Mouse (Mus musculus) stomach, postnatal 0 days (tissue): ENCODE results near the gene Spz1. TPM values are rescaled to one million over a fixed set of nuclear protein-coding genes. Genes with fewer than 3 reads are reported as not detected.

Experiments used
- ATAC-seq: fragments of 200-750 bp; cut with Nextera tagmentation; 2 replicates; pipeline ENCODE4 v1.8.0; 2017; ENCODE audit not compliant: low FRiP score, low TSS enrichment
- DNase-seq: peaks from one replicate; pipeline ENCODE4 v3.0.0-alpha.2; 2016; ENCODE audit warnings: low spot score
- H3K27ac ChIP-seq: fragments of 300-500 bp; sonication (generic); replicated peaks from 2 replicates; pipeline ENCODE4 v1.5.1; 2014; ENCODE audit warnings: mild to moderate bottlenecking, control low read depth
- H3K27me3 ChIP-seq: fragments of 300-500 bp; sonication (generic); 2 replicates; pipeline ENCODE4 v1.6.1; 2014; ENCODE audit warnings: low read length; ENCODE audit not compliant: control insufficient read depth, insufficient read depth
- H3K36me3 ChIP-seq: fragments of 300-500 bp; sonication (generic); 2 replicates; pipeline ENCODE4 v1.6.1; 2014; ENCODE audit warnings: low read length, mixed read lengths; ENCODE audit not compliant: control insufficient read depth, insufficient read depth
- H3K4me1 ChIP-seq: fragments of 300-500 bp; sonication (generic); replicated peaks from 2 replicates; pipeline ENCODE4 v1.6.1; 2014; ENCODE audit warnings: antibody characterized with exemption; ENCODE audit not compliant: control insufficient read depth, insufficient read depth
- H3K4me2 ChIP-seq: fragments of 300-500 bp; sonication (generic); replicated peaks from 2 replicates; pipeline ENCODE4 v1.6.1; 2014; ENCODE audit warnings: low read depth, mild to moderate bottlenecking, control low read depth, moderate library complexity
- H3K4me3 ChIP-seq: fragments of 300-500 bp; sonication (generic); 2 replicates; pipeline ENCODE4 v1.5.1; 2014; ENCODE audit warnings: low read depth, low read length, control low read depth
- H3K9ac ChIP-seq: fragments of 300-500 bp; sonication (generic); 2 replicates; pipeline ENCODE4 v1.6.1; 2014; ENCODE audit warnings: mild to moderate bottlenecking, low read length, control low read depth, mixed read lengths
- H3K9me3 ChIP-seq: fragments of 300-500 bp; sonication (generic); 2 replicates; pipeline ENCODE4 v1.6.1; 2016; ENCODE audit warnings: low read length; ENCODE audit not compliant: control insufficient read depth
- CTCF ChIP-seq: IDR thresholded peaks from 2 replicates; pipeline ENCODE4 v1.5.1; 2016; ENCODE audit warnings: antibody characterized with exemption, low read depth, mild to moderate bottlenecking, moderate library complexity
- EP300 ChIP-seq: optimal IDR thresholded peaks from 2 replicates; pipeline ENCODE3; 2016; ENCODE audit warnings: antibody characterized with exemption
- WGBS: fragments of 180-500 bp; shearing (Covaris S2); extraction: QIAGEN DNeasy Blood & Tissue Kit; methylation state at CpG from one replicate; pipeline ENCODE4 v1.1.7; 2014; 5-methylcytosine and 5-hydroxymethylcytosine counted together
- polyA plus RNA-seq: library from polyadenylated mRNA; unstranded; fragments of >200 nt; fragmentation: Nextera tagmentation; extraction: Ambion mirVana; gene quantifications from 2 replicates; pipeline ENCODE4 v1.2.1, GENCODE M21; 2015

Spz1 gene
- polyA plus RNA-seq = not detected in 2 replicates

- no peak for ATAC-seq
- H3K27ac ChIP-seq = no peak within 1 kb of the TSS
- H3K9ac ChIP-seq = no peak within 1 kb of the TSS
- no peak for DNase-seq
- H3K4me1 ChIP-seq = no peaks in the 10 kb centered on the region
- no peaks in the 10 kb centered on the region for H3K9me3 ChIP-seq
- H3K4me3 ChIP-seq = no peak within 1 kb of the TSS
- no peak within 1 kb of the TSS for H3K4me2 ChIP-seq
- H3K27me3 ChIP-seq = no peaks in the 10 kb centered on the region
- H3K36me3 ChIP-seq = no peaks in the 10 kb centered on the region
- no peak for TF ChIP-seq EP300
- no peak for TF ChIP-seq CTCF
Measured at GRCm38 (mm10) chr13:92576072-92576471, at the start of gene Spz1. Spz1 (minus strand) TSS chr13:92576172.

DNA sequence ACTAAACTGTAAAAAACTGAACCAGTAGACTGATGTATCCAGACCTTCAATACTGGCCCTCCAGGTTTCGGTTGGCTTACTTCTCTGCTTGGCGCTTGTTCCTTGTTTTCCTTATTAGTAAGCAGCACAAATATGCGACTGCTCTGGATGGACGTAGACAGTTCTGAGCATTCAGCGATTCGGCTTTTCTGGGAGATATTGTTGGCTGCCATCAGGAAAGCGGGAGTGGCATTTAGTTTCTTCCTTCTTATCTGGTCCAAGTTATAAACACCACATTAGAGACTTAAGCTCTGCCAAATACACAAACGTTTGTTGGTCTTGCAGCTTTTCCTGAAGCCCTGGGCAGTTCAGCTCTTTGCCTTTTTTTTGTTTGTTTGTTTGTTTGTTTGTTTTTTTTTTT is 40.5 kb upstream of the Spz1 start:
- 81% methylated on average over 8 of the region's 8 CpGs for whole genome bisulfite sequencing
- Histone ChIP-seq H3K27ac (no peak overlapping the region), H3K27me3 (no peaks in the 10 kb centered on the region), H3K9ac (no peak overlapping the region), H3K4me2 (no peak overlapping the region), H3K9me3 (no peaks in the 10 kb centered on the region), H3K4me3 (no peak overlapping the region), H3K36me3 (no peaks in the 10 kb centered on the region), H3K4me1 (0 out of 2 replicates have a peak, but pooled peaks cover 2% of the 10 kb centered on the region)
- no peak for TF ChIP-seq EP300
- no peak for TF ChIP-seq CTCF
- ATAC-seq = no peak
- DNase-seq = no peak

DNA sequence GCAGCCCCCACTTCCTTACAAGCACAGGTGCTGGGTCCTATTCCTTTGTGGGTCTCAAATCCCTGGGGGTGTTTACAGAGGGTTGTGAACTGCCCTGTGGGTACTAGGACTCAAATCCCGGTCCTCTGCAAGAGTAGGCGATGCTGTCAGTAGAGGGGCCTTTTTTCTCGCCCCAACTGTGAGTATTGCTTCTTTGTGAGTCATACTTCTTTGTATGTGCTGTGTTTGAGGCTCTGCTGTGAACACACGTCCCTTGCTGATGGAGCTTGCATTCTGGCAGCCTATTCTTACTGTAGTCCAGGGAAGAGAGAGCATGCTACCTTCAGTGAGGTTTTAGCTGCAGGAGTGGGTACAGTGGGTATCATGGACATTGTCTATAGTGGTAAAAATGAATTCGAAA is 39.2 kb upstream of the Spz1 start:
- Histone ChIP-seq H3K27me3 (no peaks in the 10 kb centered on the region), H3K4me1 (0 out of 2 replicates have a peak, but pooled peaks cover 2% of the 10 kb centered on the region), H3K4me3 (no peak overlapping the region), H3K36me3 (no peaks in the 10 kb centered on the region), H3K9ac (no peak overlapping the region), H3K9me3 (no peaks in the 10 kb centered on the region), H3K4me2 (no peak overlapping the region), H3K27ac (no peak overlapping the region)
- TF ChIP-seq CTCF (no peak), EP300 (no peak)
- 67% methylated on average over 5 of the region's 5 CpGs for WGBS
- DNase-seq (no peak), ATAC-seq (no peak)

- TF ChIP-seq EP300 = no peak
- no peak for TF ChIP-seq CTCF
- Histone ChIP-seq H3K36me3 (no peaks in the 10 kb centered on the region), H3K27ac (peak overlapping the region; percentile 75), H3K4me3 (no peak overlapping the region), H3K9me3 (no peaks in the 10 kb centered on the region), H3K9ac (no peak overlapping the region), H3K4me1 (peaks cover 2% of the 10 kb centered on the region; the same call in 1 of the 2 replicates), H3K4me2 (peak overlapping the region; percentile 94), H3K27me3 (no peaks in the 10 kb centered on the region)
- peak; percentile 60 for DNase-seq
- ATAC-seq = peak; percentile 70
- WGBS = 50% methylated on average over 5 of the region's 5 CpGs
Measured at GRCm38 (mm10) chr13:92613094-92613493, 37.1 kb upstream of the Spz1 start.

DNA sequence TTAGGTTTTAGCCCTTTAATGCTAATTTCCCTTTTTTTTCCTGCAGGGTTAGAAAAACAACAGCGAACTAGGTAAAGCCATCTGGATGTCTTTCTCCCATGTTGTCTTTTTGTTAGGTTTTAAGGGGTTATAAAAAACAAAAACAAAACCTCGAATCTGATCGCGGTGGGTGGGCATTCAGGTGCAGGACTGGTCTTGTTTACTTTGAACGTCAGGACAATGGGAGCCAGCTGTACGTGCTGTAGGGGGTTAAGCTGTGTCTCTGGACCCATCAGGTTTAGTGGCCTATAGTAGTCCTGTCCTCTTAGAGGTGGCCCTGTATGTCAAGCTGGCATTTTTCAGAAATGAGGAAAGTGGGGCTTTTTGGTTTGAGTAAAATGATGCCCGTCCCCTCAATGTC is 35.9 kb upstream of the Spz1 start:
- DNase-seq (no peak), ATAC-seq (no peak)
- H3K4me2 ChIP-seq = peak overlapping the region; percentile 94
- WGBS = 9% methylated on average over 7 of the region's 7 CpGs
- H3K27me3 ChIP-seq = no peaks in the 10 kb centered on the region
- TF ChIP-seq CTCF (no peak), EP300 (no peak)
- peak overlapping the region; percentile 92 for H3K9ac ChIP-seq
- peak overlapping the region; percentile 97; the same call in 1 of the 2 replicates for H3K27ac ChIP-seq
- H3K36me3 ChIP-seq = no peaks in the 10 kb centered on the region
- peaks cover 2% of the 10 kb centered on the region; the same call in 1 of the 2 replicates for H3K4me1 ChIP-seq
- H3K9me3 ChIP-seq = no peaks in the 10 kb centered on the region
- H3K4me3 ChIP-seq = peak overlapping the region; percentile 89

GRCm38 (mm10) chr13:92611254-92611784 is 35.3 kb upstream of the Spz1 start:
- Histone ChIP-seq H3K27me3 (no peaks in the 10 kb centered on the region), H3K4me3 (peak overlapping the region; percentile 89), H3K9me3 (no peaks in the 10 kb centered on the region), H3K4me2 (peak overlapping the region; percentile 94), H3K27ac (peak overlapping the region; percentile 97), H3K9ac (peak overlapping the region; percentile 92), H3K4me1 (peaks cover 2% of the 10 kb centered on the region; the same call in 1 of the 2 replicates), H3K36me3 (no peaks in the 10 kb centered on the region)
- DNase-seq (no peak), ATAC-seq (peak; percentile 33)
- under 1% methylated on average over 43 of the region's 43 CpGs for WGBS
- TF ChIP-seq EP300 (no peak), CTCF (no peak)
